Mouse (Mus musculus) small intestine, adult 2 months (tissue): Measurements from ENCODE around the gene Slc35g2. TPM values are rescaled to one million over a fixed set of nuclear protein-coding genes. Genes with fewer than 3 reads are reported as not detected.

Experiments
- H3K27ac ChIP-seq: fragments of 200-500 bp; 2 replicates; pipeline ENCODE4 v1.5.1; 2012; ENCODE audit warnings: low read depth, low read length, control low read depth, inconsistent platforms; ENCODE audit not compliant: insufficient read depth
- H3K27me3 ChIP-seq: fragments of 200-500 bp; 2 replicates; pipeline ENCODE4 v1.6.1; 2012; ENCODE audit warnings: mild to moderate bottlenecking, moderate library complexity, low read length, inconsistent platforms; ENCODE audit not compliant: control insufficient read depth, insufficient read depth
- H3K36me3 ChIP-seq: fragments of 200-500 bp; 2 replicates; pipeline ENCODE4 v1.6.1; 2012; ENCODE audit warnings: mild to moderate bottlenecking, low read length, control low read depth, inconsistent platforms; ENCODE audit not compliant: control insufficient read depth, insufficient read depth
- H3K4me1 ChIP-seq: fragments of 200-500 bp; 2 replicates; pipeline ENCODE4 v1.6.1; 2012; ENCODE audit warnings: low read length, inconsistent platforms, mixed read lengths; ENCODE audit not compliant: control insufficient read depth, insufficient read depth, insufficient read length
- H3K4me3 ChIP-seq: fragments of 200-500 bp; 2 replicates; pipeline ENCODE4 v1.5.1; 2012; ENCODE audit warnings: low read depth, mild to moderate bottlenecking, control low read depth, inconsistent platforms, low read length, moderate library complexity
- CTCF ChIP-seq: fragments of 200-500 bp; IDR thresholded peaks from 2 replicates; pipeline ENCODE4 v1.5.1; 2012; ENCODE audit warnings: low read depth, mild to moderate bottlenecking, control low read depth, inconsistent platforms, low read length, moderate library complexity, mixed read lengths; ENCODE audit not compliant: insufficient replicate concordance, insufficient read length; ENCODE audit errors: extremely low read depth
- POLR2A ChIP-seq: fragments of 200-500 bp; IDR thresholded peaks from 2 replicates; pipeline ENCODE4 v1.6.1; 2012; ENCODE audit warnings: low read depth, mild to moderate bottlenecking, control low read depth, inconsistent platforms, low read length, moderate library complexity
- WGBS: fragments of 180-500 bp; shearing (Covaris S2); methylation state at CpG from one replicate; pipeline ENCODE4 v1.1.7; 2018; 5-methylcytosine and 5-hydroxymethylcytosine counted together
- polyA plus RNA-seq: library from polyadenylated mRNA; depleted of rRNA; stranded (reverse); fragments of >200 nt; gene quantifications from 2 replicates; pipeline ENCODE4 v1.2.3, GENCODE M21; 2012; rRNA removed

Gene Slc35g2
- 0.42 and 0.47 TPM in 2 replicates for polyA plus RNA-seq

DNA sequence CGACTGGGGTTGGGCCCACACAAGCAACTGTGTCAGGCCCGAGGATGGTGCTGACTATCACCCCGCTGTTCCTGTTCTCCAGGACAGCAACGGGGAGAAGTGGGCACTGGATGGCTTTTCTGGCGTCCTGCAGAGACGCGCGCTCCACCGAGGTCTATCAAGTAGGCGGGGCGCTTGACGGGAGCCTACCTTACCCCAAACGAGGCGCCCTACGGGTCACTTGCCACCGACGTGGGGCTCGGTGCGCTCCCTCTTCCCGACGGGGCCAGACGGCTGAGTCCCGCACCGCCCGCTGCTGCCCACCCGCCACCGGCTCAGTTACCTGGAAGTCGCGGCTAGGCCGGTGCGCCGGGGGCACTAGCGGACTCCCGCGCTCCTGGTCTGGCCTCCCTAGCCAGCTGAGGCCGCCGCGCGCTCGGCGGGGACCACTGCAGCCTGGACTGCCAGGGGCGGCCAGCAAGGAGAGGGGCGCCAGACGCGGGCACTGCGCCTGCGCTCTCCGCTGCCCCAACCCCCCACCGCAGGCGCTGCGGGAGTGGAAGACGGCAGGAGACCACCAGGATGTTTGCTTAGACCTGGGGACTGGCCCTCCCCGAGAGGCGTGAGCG, at the start of gene Slc35g2:
TSS of gene Slc35g2 (minus strand) at position 465 of the 608 bp plus-strand sequence.
- peak within 1 kb of the TSS; percentile 62 for H3K4me3 ChIP-seq
- TF ChIP-seq CTCF = no peak
- TF ChIP-seq POLR2A = no peak
- H3K36me3 ChIP-seq = no peaks in the 10 kb centered on the region
- H3K4me1 ChIP-seq = peaks cover 4% of the 10 kb centered on the region; the same call in 1 of the 2 replicates
- no peak within 1 kb of the TSS for H3K27ac ChIP-seq
- H3K27me3 ChIP-seq = no peaks in the 10 kb centered on the region
- under 1% methylated on average over 55 of the region's 55 CpGs for WGBS

DNA sequence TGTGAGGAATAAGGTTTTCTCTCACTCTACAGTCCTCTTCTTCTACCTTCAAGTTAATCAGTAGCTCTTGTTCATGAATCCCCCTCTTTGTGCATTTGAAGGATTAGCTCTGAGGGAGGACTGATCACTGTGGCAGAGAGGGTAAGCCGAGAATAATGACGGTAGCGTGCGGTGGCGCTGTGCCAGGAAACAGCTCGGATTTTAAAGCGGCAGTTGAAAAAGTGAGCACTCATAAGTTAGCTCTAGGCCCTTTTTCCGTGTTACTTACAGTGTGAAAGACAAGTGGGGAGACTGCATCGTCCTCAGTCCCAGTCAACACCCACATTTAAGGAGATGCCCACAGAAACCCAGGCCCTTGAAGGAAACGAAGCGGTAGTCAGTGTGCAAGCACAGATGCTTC, 46.1 kb upstream of the Slc35g2 start:
- Histone ChIP-seq H3K27ac (no peak overlapping the region), H3K36me3 (no peaks in the 10 kb centered on the region), H3K27me3 (no peaks in the 10 kb centered on the region), H3K4me1 (peaks cover 3% of the 10 kb centered on the region; the same call in 1 of the 2 replicates), H3K4me3 (no peak overlapping the region; the same call in 1 of the 2 replicates)
- TF ChIP-seq POLR2A = no peak
- WGBS = 22% methylated on average over 11 of the region's 11 CpGs

DNA sequence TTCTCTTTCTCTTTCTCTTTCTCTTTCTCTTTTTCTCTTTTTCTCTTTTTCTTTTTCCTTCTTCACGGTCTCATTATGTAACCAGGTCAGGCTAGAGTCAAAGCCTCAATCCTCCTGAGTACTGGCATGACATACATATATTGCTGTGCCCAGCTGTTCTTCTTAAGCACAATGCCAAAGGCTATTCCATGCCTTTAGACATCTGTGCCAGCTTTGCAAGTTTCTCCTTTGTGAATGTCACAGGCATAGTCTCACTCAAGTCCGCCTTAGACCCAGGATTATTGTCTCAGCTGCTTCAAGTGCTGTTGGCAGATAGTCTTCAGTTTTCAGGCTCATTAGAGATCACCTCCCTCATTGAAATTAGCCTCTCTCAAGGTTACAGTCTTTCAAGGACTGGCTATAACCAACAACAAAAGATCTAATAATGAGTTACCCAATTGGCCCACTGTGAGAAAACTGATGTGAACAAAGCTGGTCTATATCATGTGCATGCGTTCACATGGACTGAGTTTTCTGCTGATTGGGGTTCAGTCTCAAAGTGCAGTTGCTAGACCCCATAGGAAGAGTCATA, 42.7 kb upstream of the Slc35g2 start:
- Histone ChIP-seq H3K4me3 (no peak overlapping the region), H3K27me3 (no peaks in the 10 kb centered on the region), H3K27ac (no peak overlapping the region), H3K4me1 (peaks cover 3% of the 10 kb centered on the region; the same call in 1 of the 2 replicates), H3K36me3 (no peaks in the 10 kb centered on the region)
- 87% methylated on average over 3 of the region's 3 CpGs for WGBS
- no peak for TF ChIP-seq POLR2A
- TF ChIP-seq CTCF = no peak

DNA sequence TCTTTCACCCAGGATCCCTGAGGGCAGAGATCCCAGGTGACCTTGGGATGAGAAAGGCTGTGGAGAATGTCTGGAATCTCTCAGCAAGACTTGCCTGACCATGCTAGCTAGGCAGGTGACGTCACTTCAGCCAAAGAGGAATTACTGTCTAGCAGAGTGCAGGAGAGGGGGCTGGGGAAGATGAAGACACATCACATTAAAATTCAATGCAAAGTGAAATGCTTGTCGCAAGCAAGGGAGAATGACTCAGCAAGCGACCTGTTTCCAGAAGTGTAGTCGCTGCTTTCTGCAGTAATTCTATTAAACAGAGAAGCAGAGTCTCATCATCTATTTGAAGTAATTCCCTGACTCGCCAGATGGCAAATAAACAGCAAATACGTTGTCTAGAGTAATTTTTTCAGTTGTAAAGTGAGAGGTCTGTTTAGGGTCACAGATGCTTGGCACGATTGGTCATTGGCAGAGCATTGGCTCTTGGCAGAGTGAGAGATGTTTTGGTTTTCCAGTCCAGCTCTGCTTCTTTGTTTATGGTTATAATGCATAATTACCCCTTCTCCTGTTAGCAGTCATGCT, 35.2 kb upstream of the Slc35g2 start:
- Histone ChIP-seq H3K27me3 (no peaks in the 10 kb centered on the region), H3K27ac (no peak overlapping the region), H3K36me3 (no peaks in the 10 kb centered on the region), H3K4me1 (no peaks in the 10 kb centered on the region), H3K4me3 (no peak overlapping the region)
- WGBS = 72% methylated on average over 7 of the region's 7 CpGs
- TF ChIP-seq POLR2A = no peak
- no peak for TF ChIP-seq CTCF

DNA sequence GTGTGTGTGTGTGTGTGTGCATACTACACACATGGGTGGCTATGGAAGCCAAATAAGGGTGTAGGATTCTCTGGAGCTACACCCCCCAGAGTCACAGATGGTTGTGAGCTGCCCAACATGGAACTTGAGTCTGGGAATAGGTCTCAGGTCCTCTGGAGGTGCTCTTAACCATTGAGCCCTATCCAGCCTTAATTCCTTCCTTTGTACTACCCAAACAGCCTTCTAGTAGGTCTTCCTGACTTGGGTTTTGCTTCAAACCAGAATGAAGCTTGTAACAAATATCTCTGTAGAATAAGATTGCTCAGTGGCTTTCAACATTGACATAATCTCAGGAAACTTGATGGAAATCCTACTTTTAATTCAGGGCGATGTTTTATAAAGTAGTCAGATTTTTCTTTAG, 34.6 kb upstream of the Slc35g2 start:
- TF ChIP-seq POLR2A (no peak), CTCF (no peak)
- Histone ChIP-seq H3K4me1 (no peaks in the 10 kb centered on the region), H3K36me3 (no peaks in the 10 kb centered on the region), H3K4me3 (no peak overlapping the region), H3K27ac (no peak overlapping the region), H3K27me3 (no peaks in the 10 kb centered on the region)
- 89% methylated on average over 1 of the region's 1 CpGs for WGBS

DNA sequence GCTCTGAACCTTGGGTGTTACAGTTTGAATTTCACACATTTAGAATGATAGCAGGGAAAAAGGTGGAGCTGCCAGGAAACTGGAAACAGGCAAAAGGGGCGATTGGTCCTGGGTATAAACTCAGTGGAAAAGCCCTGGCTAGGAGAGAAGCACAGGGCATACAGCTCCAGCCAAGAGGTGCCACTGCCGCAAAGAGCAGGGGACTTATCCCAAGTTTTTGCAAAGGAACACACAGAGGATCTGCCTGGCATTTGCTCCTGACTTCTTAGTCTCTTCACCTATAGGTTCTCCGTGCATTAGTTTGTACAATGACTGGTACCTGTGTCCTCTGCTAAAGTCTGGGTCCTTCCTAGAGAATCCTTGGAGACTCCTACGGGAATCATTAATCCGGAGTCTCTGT, 32.3 kb upstream of the Slc35g2 start:
- Histone ChIP-seq H3K27ac (no peak overlapping the region), H3K36me3 (no peaks in the 10 kb centered on the region), H3K27me3 (no peaks in the 10 kb centered on the region), H3K4me1 (no peaks in the 10 kb centered on the region), H3K4me3 (no peak overlapping the region)
- 75% methylated on average over 5 of the region's 5 CpGs for whole genome bisulfite sequencing
- TF ChIP-seq CTCF (no peak), POLR2A (no peak)

DNA sequence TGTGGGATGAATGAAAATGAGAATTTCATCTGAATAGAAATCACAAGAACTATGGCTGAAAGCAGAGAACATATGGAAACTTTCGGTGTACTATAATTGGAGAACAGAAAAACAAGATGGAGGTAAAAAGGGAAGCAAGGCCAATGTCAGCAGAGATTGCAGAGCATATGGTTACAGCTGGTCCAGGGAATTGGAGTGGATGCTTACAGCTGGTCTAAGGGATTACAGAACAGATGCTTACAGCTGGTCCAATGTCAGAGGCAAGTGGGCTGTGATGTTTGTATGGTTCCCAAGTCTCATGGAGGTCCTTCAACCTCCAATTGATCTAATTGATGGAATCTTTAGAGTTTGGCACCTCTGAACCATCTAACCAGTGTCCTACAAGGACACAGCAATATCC, 31.2 kb upstream of the Slc35g2 start:
- no peak overlapping the region for H3K4me3 ChIP-seq
- TF ChIP-seq POLR2A = no peak
- TF ChIP-seq CTCF = no peak
- 88% methylated on average over 1 of the region's 1 CpGs for WGBS
- H3K36me3 ChIP-seq = no peaks in the 10 kb centered on the region
- H3K27ac ChIP-seq = no peak overlapping the region
- no peaks in the 10 kb centered on the region for H3K4me1 ChIP-seq
- no peaks in the 10 kb centered on the region for H3K27me3 ChIP-seq
